Mouse (Mus musculus): Measurements from ENCODE around the gene Txn1.

Gene Txn1

GRCm38 (mm10) chr4:57956029-57956960 is at the start of gene Txn1:
Txn1 (minus strand) TSS chr4:57956411.
- DNase-seq (ENCODE audit: low read depth, low spot score), result peak; percentile 98

GRCm38 (mm10) chr4:58003501-58003900 is 47.3 kb upstream of the Txn1 start:
- no peak for DNase-seq (ENCODE audit: low read depth, low spot score)

- DNase-seq (ENCODE audit: low read depth, low spot score), result no peak
Measured at GRCm38 (mm10) chr4:57991425-57991824, 35.2 kb upstream of the Txn1 start.

- DNase-seq (ENCODE audit: low read depth, low spot score), result no peak
Measured at GRCm38 (mm10) chr4:57974400-57975117, 18.3 kb upstream of the Txn1 start.

DNA sequence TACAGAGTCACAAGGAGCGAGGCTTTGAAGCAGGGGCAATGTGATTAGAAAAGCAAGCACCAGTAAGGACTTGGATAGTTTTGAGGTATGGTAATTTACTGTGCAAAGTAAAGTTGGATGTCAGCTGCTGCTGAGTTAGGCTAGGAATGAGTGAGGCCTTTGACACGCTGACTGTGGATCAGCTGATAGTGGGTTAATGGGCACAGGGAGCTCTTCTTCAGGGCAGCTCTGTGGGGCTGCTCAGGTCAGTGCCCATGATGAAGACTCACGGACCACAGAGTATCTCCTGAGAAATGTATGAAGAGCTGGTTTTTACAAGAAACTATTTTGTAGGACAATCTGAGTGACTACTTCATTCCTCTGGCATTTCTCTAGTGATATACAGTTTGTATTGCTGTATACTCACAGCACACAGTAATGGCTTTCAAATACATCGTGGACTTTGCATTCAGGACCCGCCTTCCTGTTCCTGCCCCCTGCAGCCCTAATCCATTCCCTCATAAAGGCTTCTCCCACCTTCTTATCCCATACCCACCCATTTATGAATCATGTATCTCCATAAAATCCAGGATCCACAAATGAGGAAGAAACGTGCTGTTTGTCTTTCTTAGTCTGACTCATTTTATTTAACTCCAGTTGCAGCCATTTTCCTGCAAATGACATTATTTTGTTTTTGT is 17.5 kb upstream of the Txn1 start:
- DNase-seq (ENCODE audit: low read depth, low spot score), result no peak

- no peak for DNase-seq (ENCODE audit: low read depth, low spot score)
Measured at GRCm38 (mm10) chr4:57970285-57970684, 14.1 kb upstream of the Txn1 start.

GRCm38 (mm10) chr4:57967195-57967594 is 11.0 kb upstream of the Txn1 start:
- no peak for DNase-seq (ENCODE audit: low read depth, low spot score)

GRCm38 (mm10) chr4:57965516-57965915 is 9.3 kb upstream of the Txn1 start:
- DNase-seq (ENCODE audit: low read depth, low spot score), result no peak

DNA sequence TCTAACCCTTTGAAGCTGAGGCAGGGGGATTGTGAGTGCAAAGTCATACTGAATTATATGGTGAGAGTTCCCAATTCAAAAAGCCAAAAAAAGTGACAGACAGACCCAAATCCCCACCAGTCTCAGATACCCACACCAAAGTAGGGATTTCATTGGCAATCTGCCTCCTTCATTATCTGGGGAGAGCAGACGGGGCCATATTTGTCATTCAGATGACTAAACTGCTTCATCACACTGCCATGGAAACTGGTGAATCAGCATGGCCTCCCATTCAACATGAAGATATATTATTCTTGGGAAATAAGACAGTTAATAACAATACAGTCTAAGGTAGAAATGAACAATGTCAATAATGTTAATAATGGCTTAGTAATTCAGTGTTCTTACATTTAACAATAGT is 7.9 kb upstream of the Txn1 start:
- no peak for DNase-seq (ENCODE audit: low read depth, low spot score)

DNA sequence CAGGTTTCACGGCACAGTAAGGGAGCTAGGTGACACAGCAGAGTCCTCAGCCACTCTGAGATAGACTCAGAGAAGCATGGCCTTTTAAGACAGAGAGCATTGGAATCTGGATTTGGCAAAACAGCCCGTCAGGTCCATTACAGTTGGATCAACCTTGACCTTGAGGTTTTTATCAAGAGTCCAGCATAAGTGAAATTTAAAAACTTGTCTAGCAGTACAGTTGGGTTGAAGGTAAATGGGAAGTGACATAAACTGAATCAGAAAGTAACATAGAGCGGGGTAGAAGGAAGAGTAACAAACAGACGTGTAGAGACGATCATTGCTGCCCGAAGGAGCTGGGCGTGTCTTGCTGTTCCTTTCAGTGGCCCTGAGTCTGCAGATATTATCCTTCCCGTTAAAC is 2.8 kb upstream of the Txn1 start:
- no peak for DNase-seq (ENCODE audit: low read depth, low spot score)

GRCm38 (mm10) chr4:57958098-57958497 is 1.9 kb upstream of the Txn1 start:
- DNase-seq (ENCODE audit: low read depth, low spot score), result no peak

DNA sequence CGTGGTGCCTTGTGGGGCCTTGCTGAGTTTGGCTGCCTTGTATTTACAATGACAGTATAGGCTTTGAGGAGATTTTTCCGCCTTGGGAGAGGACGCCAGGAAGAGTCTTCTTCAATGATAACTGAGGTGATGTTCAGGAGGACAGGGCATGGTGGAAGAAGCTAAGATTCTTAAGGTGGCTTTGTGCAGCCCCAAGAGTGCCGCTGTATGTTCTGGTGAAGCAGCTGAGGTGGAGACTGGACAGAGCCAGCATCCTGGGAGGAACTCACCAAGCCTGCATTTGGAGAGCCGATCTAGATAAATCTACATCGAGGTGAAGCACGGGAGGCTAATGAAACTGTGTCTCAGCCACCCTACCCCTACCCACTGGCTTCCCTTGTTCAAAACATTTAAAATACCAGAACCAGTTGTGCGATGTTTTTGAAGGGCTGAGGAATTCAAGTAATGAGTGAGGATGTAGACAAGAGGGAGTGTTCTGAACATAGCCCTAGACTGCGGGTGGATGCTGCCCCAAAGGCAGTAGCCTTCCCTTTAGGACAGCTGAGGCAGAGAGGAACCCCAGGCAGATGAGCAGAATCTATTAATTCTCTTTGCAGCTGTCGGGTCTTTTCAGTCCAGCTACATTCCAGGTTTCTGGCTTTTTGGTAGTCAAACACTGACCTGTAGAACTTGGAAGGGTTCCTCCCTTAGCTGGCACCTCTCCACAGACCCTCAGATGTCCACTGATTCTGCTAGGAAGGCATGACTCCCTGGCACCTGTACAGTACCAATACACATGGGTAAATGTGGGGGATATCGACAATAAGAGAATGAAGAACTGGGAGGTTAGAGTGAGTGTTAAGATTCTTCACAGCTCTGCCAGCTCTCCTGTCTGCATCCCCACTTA is 1.2 kb upstream of the Txn1 start:
- DNase-seq (ENCODE audit: low read depth, low spot score), result peak; percentile 28

- peak; percentile 80 for DNase-seq (ENCODE audit: low read depth, low spot score)
Measured at GRCm38 (mm10) chr4:57955544-57955958, 660 bp downstream of the Txn1 start.

DNA sequence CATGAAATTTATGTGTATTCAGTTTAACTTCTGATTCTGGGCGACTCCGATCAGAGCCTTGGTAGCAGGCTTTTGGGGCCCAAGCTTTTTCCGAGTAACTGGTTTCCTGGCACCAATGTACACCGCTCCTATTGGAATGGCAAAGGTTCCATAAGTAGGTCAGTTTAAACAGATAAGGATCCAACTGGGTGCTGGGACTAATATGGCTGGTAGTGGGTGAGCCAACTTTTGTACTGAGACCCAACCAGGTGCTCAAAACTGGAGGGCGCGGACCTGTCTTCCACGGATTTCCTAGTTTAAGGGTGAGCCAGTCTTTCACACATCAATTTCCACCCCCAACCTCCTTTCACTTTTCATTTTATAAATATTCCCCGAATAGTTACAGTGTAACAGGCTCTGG is 1.2 kb downstream of the Txn1 start:
- no peak for DNase-seq (ENCODE audit: low read depth, low spot score)

- no peak for DNase-seq (ENCODE audit: low read depth, low spot score)
Measured at GRCm38 (mm10) chr4:57954580-57954979, 1.6 kb downstream of the Txn1 start.

DNA sequence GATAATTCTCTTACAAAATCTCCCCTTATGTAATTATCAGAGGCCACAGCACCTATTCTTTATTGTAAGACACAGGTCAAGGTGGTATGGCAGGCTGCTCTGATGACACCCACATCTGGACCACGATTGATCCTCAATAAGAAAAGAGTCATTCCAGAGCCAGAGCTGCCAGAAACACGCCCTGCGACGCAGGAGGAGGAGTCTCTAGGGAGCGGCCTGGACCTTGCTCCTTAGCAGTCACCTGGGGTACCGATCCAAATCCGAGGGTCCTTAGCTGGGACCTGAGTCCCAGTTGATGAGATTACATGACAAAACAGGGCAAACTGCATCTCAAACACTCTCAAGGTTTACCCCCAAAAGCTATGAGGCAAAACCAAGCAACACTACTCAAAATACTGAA is 2.4 kb downstream of the Txn1 start:
- DNase-seq (ENCODE audit: low read depth, low spot score), result no peak

DNA sequence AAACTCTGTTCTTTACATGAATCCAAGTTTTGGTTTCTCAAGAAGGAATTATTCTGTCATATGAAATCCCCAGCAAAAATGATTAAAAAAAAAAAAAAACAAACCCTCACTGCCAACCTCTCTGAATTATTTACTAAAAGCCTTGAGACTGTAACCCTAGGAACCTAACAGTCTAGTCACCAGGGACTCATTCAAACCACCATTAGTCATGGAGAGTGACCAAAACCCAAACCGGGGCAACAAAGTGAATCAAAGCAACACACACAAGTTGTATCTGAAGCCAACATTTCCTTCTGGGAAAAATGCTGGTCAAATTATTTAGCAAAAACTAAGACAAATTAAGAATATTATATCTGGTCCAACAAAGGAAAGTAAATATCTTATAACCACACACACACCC is 3.3 kb downstream of the Txn1 start:
- DNase-seq (ENCODE audit: low read depth, low spot score), result no peak

GRCm38 (mm10) chr4:57952416-57952815 is 3.8 kb downstream of the Txn1 start:
- no peak for DNase-seq (ENCODE audit: low read depth, low spot score)

- DNase-seq (ENCODE audit: low read depth, low spot score), result no peak
Measured at GRCm38 (mm10) chr4:57949866-57950265, 6.3 kb downstream of the Txn1 start.

- no peak for DNase-seq (ENCODE audit: low read depth, low spot score)
Measured at GRCm38 (mm10) chr4:57947476-57947875, 8.7 kb downstream of the Txn1 start.

DNA sequence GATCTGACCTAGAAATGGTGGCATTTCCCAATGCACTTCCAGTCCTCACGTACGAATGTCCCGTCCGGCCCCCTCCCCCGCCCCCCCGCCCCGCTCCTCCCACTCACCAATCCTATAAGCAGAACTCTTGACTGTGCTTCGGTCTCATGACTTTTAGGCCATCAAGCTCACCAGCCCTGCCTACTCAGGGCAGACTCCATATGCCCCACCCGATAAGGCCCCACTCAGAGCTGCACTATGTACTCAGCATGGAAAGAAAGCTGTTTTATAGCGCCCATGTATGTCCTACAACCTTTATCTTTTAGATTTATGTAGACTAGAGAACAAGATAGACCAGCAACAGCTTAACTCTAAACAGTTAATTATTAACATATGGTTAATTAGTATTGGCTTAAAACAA is 9.2 kb downstream of the Txn1 start:
- DNase-seq (ENCODE audit: low read depth, low spot score), result no peak

All from ES-CJ7 (cell line).